Mouse (Mus musculus): Measurements from ENCODE around the gene Alyref. TPM values are rescaled to one million over a fixed set of nuclear protein-coding genes. Genes with fewer than 3 reads are reported as not detected.

The Alyref gene
- polyA plus RNA-seq, 1 experiment from 2014 or later = 361 TPM

DNA sequence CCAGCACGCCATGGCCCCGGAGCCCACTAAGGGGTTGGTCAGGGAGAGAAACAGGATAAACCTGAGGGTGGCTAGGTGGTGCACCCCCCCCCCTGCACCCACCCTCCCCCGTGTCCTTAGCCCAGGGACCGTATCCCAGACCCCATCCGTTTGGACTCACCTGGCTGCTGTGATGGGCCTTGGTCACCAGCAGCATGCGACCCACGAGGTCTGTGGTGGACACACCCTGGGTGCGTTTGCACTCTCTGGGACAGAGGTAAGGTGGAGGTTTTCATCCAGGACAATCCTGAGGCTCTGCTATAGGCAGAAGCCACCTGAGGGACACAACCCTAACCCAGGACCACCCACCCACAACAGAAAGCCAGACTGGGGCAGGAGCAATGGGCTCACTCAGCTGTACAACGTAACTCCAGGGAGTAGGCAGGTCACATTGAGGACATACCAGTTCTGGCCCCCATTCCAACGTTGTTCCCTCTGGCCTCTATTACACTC is 15.4 kb upstream of the Alyref start:
- H3K4me2 ChIP-seq = no peak overlapping the region
- ATAC-seq (ENCODE audit: insufficient number of reproducible peaks, low FRiP score) = no peak
- no peak overlapping the region for H3K27ac ChIP-seq (ENCODE audit: poor library complexity, severe bottlenecking)
- 86% methylated on average over 10 of the region's 10 CpGs for WGBS
- H3K27me3 ChIP-seq (replicated peaks) = no peaks in the 10 kb centered on the region; the same call in 1 of the 2 replicates
- peaks cover 63% of the 10 kb centered on the region for H3K36me3 ChIP-seq
- H3K9ac ChIP-seq = no peak overlapping the region
- H3K4me1 ChIP-seq (replicated peaks) = peaks cover 41% of the 10 kb centered on the region
- H3K4me3 ChIP-seq = no peak overlapping the region
- H3K9me3 ChIP-seq (replicated peaks) = no peaks in the 10 kb centered on the region

DNA sequence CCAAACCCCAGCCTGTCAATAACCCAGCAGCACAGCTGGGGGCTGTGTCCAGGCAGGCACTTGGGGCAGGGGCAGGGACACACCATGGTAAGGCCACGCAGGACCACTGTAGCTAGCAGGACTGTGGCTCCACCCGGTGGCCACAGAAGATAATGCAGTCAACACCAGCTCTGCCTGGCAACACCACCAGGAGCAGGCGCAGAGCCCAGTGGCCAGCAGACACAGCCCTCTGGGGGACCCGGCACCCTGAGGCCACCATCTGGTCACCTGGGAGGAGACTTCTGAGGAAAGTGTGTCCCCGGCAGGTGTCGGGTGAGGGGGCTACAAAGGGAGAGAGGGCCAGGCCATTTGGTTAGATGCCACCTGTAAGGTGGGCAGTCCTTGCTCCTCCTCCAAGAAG is 14.6 kb upstream of the Alyref start:
- WGBS = 42% methylated on average over 6 of the region's 6 CpGs
- Histone ChIP-seq H3K9ac (no peak overlapping the region), H3K4me2 (no peak overlapping the region), H3K36me3 (peaks cover 58% of the 10 kb centered on the region), H3K27ac (ENCODE audit: poor library complexity, severe bottlenecking) (no peak overlapping the region), H3K4me1 (replicated peaks) (peaks cover 42% of the 10 kb centered on the region), H3K9me3 (replicated peaks) (no peaks in the 10 kb centered on the region), H3K4me3 (no peak overlapping the region), H3K27me3 (replicated peaks) (no peaks in the 10 kb centered on the region; the same call in 1 of the 2 replicates)
- no peak for ATAC-seq (ENCODE audit: insufficient number of reproducible peaks, low FRiP score)

DNA sequence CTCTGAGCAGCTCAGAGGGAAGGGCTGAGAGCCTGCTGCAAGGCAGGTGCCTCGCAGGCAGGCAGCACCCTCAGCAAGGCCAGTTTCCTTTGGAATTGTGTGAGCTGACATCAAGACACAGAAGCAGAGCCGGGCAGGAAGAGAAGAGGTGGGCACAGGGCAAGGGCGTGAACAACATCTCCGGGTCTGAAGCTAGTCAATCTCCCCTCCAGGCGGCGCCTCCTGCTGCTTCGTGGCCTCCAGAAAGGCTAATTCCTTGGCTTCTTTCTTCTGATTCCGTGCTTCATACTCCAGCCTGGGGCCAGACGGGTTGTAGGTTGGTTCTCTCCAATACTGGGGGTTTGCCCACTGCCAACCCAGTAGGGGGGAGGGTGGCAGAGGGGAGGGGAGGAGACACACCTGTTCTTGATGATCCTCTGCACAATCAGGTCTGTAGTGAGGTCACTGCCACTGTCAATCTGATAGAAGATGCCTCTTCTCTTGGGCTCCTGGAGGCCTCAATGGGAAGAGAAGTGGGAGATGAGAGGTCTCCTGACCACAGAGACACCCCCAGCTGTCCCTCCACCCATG is 12.4 kb upstream of the Alyref start:
- H3K36me3 ChIP-seq = peaks cover 70% of the 10 kb centered on the region
- no peak overlapping the region for H3K4me2 ChIP-seq
- peaks cover 39% of the 10 kb centered on the region for H3K4me1 ChIP-seq (replicated peaks)
- no peak overlapping the region for H3K4me3 ChIP-seq
- no peaks in the 10 kb centered on the region; the same call in 1 of the 2 replicates for H3K27me3 ChIP-seq (replicated peaks)
- H3K27ac ChIP-seq (ENCODE audit: poor library complexity, severe bottlenecking) = no peak overlapping the region
- WGBS = 83% methylated on average over 9 of the region's 9 CpGs
- ATAC-seq (ENCODE audit: insufficient number of reproducible peaks, low FRiP score) = no peak
- H3K9ac ChIP-seq = no peak overlapping the region
- H3K9me3 ChIP-seq (replicated peaks) = no peaks in the 10 kb centered on the region

DNA sequence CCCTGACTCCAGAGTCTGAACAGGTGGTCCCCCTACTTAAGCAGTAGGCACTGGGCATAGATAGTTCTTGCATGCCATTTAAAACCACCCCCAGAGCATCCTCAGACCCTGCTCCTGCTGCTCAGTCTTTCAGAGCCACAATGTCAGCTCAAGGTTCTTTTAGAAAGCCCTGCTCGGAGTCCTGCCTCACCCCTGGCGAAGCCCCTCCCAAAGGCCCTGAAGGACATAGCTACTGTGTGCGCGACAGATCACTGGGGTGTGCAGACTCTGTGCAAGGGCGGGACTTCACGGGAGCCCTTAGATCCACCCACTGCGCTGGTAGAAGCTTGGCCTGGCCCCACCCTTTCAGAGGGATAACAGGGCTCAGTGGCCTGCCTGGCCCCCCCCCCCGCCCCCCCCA is 11.1 kb upstream of the Alyref start:
- peak; percentile 66 for ATAC-seq (ENCODE audit: insufficient number of reproducible peaks, low FRiP score)
- peak overlapping the region; percentile 56 for H3K27ac ChIP-seq (ENCODE audit: poor library complexity, severe bottlenecking)
- peaks cover 33% of the 10 kb centered on the region for H3K4me1 ChIP-seq (replicated peaks)
- peaks cover 72% of the 10 kb centered on the region for H3K36me3 ChIP-seq
- peak overlapping the region; percentile 43; the same call in 1 of the 2 replicates for H3K4me3 ChIP-seq
- WGBS = 35% methylated on average over 8 of the region's 8 CpGs
- H3K4me2 ChIP-seq = peak overlapping the region; percentile 70
- H3K9ac ChIP-seq = peak overlapping the region; percentile 70; the same call in 1 of the 2 replicates
- H3K9me3 ChIP-seq (replicated peaks) = no peaks in the 10 kb centered on the region
- H3K27me3 ChIP-seq (replicated peaks) = no peaks in the 10 kb centered on the region; the same call in 1 of the 2 replicates

DNA sequence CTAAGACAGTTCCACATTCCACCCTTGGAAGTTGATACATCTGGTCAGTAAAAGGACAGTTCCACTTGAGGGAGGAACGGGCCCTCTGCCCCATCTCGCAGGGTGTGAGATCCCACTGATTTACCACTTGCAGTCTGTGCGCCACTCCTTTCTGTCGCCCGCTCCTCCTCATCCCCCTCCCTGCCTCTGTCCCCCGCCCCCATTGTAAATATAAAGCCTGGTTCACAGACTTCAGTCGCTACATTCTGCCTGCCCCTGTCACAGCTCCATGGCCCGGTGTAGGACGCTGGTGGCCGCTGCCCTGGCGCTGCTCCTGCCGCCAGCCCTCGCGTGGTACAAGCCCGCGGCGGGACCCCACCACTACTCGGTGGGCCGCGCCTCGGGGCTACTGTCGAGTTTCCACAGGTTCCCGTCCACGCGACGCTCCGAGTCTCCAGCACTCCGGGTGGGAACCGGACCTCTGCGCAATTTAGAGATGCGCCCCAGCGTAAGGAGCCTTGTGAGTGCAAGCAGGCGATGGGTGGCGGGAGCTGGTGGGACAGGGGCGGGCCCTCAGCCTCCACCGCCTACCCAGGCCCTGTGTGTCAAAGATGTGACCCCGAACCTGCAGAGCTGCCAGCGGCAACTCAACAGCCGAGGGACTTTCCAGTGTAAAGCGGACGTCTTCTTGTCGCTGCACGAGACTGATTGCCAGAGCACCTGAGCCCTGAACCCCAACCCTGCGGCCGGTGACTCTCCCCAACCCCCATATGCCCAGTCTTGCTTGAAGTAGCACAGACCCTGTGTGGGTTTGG is 10.3 kb upstream of the Alyref start, which contains the start of gene Npb:
Gene Npb, plus strand, starts transcription at position 237 of the 794 bp plus-strand sequence.
- Histone ChIP-seq H3K4me2 (peak within 1 kb of the TSS; percentile 70), H3K9ac (peak within 1 kb of the TSS; percentile 70), H3K4me1 (replicated peaks) (peaks cover 33% of the 10 kb centered on the region), H3K27ac (ENCODE audit: poor library complexity, severe bottlenecking) (peak within 1 kb of the TSS; percentile 56), H3K27me3 (replicated peaks) (no peaks in the 10 kb centered on the region; the same call in 1 of the 2 replicates), H3K36me3 (peaks cover 72% of the 10 kb centered on the region), H3K4me3 (peak within 1 kb of the TSS; percentile 43), H3K9me3 (replicated peaks) (no peaks in the 10 kb centered on the region)
- no peak for ATAC-seq (ENCODE audit: insufficient number of reproducible peaks, low FRiP score)
- 6% methylated on average over 45 of the region's 45 CpGs for WGBS

DNA sequence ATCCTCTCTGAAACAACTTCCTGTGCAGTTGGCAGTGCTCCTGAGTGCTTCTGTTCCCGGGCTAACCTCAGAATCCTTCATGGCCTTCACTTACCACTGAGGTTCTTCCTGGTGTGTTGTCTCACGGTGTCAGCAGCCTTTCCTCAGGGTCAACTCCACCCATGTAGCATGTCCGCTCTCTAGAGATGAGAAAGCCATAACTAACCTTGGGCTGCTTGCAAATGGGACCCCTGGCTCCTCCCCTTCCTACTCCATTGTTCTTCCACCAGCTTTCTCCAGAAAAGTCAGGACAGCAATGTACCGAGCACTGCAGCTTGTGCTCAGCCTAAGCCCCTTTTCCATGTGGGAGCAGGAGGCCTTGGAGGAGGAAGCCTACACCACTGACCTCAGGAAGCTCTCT is 8.6 kb upstream of the Alyref start:
- H3K4me2 ChIP-seq = no peak overlapping the region
- H3K4me1 ChIP-seq (replicated peaks) = peaks cover 33% of the 10 kb centered on the region
- 72% methylated on average over 4 of the region's 4 CpGs for WGBS
- H3K27me3 ChIP-seq (replicated peaks) = no peaks in the 10 kb centered on the region; the same call in 1 of the 2 replicates
- no peak overlapping the region for H3K4me3 ChIP-seq
- peaks cover 72% of the 10 kb centered on the region for H3K36me3 ChIP-seq
- no peaks in the 10 kb centered on the region for H3K9me3 ChIP-seq (replicated peaks)
- no peak overlapping the region for H3K9ac ChIP-seq
- no peak for ATAC-seq (ENCODE audit: insufficient number of reproducible peaks, low FRiP score)
- H3K27ac ChIP-seq (ENCODE audit: poor library complexity, severe bottlenecking) = no peak overlapping the region

DNA sequence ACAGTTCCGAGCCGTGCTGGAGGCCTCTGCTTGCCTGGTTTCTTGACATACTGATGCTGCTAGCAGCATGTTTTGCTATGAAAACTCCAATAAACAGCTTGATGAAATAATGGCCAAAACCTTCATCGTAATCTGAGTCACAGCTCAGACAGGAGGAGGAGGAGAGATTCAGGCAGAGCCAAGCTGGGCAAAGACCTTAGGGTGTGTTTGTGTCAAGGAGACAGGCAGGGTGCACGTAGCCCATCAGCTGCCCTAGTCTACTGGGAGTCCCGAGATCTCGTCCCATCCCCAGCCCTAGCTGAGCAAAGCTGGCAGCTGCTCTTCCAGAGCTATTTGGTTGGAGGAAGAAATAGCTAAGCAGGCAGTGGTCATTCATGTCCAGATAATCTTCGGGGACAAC is 7.5 kb upstream of the Alyref start:
- H3K9ac ChIP-seq = no peak overlapping the region
- no peak overlapping the region for H3K4me2 ChIP-seq
- H3K36me3 ChIP-seq = peaks cover 68% of the 10 kb centered on the region
- H3K9me3 ChIP-seq (replicated peaks) = no peaks in the 10 kb centered on the region
- no peaks in the 10 kb centered on the region; the same call in 1 of the 2 replicates for H3K27me3 ChIP-seq (replicated peaks)
- 82% methylated on average over 7 of the region's 7 CpGs for WGBS
- H3K27ac ChIP-seq (ENCODE audit: poor library complexity, severe bottlenecking) = no peak overlapping the region
- ATAC-seq (ENCODE audit: insufficient number of reproducible peaks, low FRiP score) = no peak
- peaks cover 33% of the 10 kb centered on the region for H3K4me1 ChIP-seq (replicated peaks)
- H3K4me3 ChIP-seq = no peak overlapping the region

DNA sequence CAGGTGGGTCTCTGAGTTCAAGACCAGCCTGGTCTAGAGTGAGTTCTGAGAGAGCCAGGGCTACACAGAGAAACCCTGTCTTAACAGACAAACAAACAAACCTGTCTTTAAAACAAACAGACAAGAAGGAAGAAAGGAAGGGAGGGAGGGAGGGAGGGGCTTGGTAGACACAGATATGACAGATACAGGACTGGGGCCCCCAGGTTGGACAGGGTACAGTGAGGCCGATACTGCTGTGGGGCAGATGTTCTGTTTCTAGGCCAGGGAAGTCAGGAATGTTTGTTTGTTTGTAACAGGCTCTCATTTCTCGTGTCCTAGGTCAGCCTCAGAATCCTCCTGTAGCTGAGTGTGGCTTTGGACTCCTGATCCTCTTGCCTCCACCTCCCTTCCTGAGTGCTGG is 5.4 kb upstream of the Alyref start:
- no peak overlapping the region for H3K4me2 ChIP-seq
- H3K4me1 ChIP-seq (replicated peaks) = peaks cover 27% of the 10 kb centered on the region
- H3K4me3 ChIP-seq = no peak overlapping the region
- H3K9ac ChIP-seq = no peak overlapping the region
- H3K36me3 ChIP-seq = peaks cover 62% of the 10 kb centered on the region
- no peaks in the 10 kb centered on the region for H3K9me3 ChIP-seq (replicated peaks)
- no peak overlapping the region for H3K27ac ChIP-seq (ENCODE audit: poor library complexity, severe bottlenecking)
- 80% methylated on average over 2 of the region's 2 CpGs for WGBS
- no peak for ATAC-seq (ENCODE audit: insufficient number of reproducible peaks, low FRiP score)
- no peaks in the 10 kb centered on the region for H3K27me3 ChIP-seq (replicated peaks)

DNA sequence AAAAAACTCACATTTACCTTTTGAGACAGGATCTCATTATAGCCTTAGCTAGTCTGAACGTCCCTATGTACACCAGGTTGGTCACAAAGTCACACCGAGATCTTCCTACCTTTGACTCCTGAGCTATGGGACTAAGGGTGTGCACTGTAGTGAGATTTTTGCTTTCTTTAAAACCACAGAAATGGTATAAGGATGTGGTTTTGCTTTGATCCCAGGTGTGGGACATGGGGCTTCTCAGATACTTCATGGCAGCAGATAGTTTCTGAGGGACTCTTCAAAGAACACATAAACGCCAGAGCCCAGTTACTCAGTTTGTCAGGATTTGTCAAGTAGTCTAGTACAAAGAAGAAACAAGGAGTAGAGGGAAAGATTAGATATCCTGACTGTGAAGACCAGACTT is 2.6 kb upstream of the Alyref start:
- Histone ChIP-seq H3K4me1 (replicated peaks) (peaks cover 23% of the 10 kb centered on the region), H3K9ac (no peak overlapping the region), H3K9me3 (replicated peaks) (no peaks in the 10 kb centered on the region), H3K27ac (ENCODE audit: poor library complexity, severe bottlenecking) (no peak overlapping the region), H3K27me3 (replicated peaks) (no peaks in the 10 kb centered on the region), H3K4me3 (no peak overlapping the region), H3K4me2 (no peak overlapping the region), H3K36me3 (peaks cover 65% of the 10 kb centered on the region)
- WGBS = 90% methylated on average over 3 of the region's 3 CpGs
- ATAC-seq (ENCODE audit: insufficient number of reproducible peaks, low FRiP score) = no peak

DNA sequence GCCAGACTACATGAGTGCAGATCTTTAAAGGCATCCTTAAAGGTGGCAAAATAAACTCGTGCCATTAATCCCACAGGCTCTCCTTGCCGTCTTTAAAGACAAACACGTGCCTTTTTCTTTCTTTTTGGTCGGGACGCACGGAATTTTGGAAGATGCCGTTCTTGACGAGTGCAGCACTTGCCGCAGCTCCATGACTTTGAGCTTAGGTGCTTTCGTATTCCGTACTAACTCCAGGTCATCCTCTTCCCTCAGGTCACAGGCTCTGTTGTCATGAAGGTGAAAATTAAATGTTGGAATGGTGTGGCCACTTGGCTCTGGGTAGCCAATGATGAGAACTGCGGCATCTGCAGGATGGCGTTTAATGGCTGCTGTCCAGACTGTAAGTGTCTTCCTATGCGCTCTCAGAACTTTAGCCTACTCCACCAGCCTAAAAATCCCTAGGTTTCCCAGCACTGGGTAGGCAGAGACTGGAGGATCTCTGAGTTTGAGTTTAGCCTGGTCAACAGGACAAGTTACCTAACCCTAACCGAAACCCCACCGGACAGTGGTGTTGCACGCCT is 905 bp upstream of the Alyref start:
- H3K4me1 ChIP-seq (replicated peaks) = peaks cover 24% of the 10 kb centered on the region
- no peak for ATAC-seq (ENCODE audit: insufficient number of reproducible peaks, low FRiP score)
- H3K36me3 ChIP-seq = peaks cover 64% of the 10 kb centered on the region

More for the DNA sequence above, 905 bp upstream of the Alyref start:
- 45% methylated on average over 17 of the region's 17 CpGs for WGBS
- peak overlapping the region; percentile 100 for H3K4me2 ChIP-seq
- H3K9me3 ChIP-seq (replicated peaks) = no peaks in the 10 kb centered on the region
- peak overlapping the region; percentile 100 for H3K9ac ChIP-seq
- H3K27me3 ChIP-seq (replicated peaks) = no peaks in the 10 kb centered on the region
- H3K27ac ChIP-seq (ENCODE audit: poor library complexity, severe bottlenecking) = peak overlapping the region; percentile 69
- peak overlapping the region; percentile 100 for H3K4me3 ChIP-seq

Data from heart, embryonic 12.5 days (tissue).